Mouse (Mus musculus) cerebellum, adult 11-12 months (tissue): Measurements from ENCODE around the gene 1700014D04Rik.
"Not testable (repeated sequence)": the region's sequence is repeated elsewhere in the genome, so short reads cannot be mapped to it uniquely, and the experiment has no call there.

Experiments used
- DNase-seq: peaks from one replicate; pipeline ENCODE4 v3.0.0; 2022

The 1700014D04Rik gene

DNA sequence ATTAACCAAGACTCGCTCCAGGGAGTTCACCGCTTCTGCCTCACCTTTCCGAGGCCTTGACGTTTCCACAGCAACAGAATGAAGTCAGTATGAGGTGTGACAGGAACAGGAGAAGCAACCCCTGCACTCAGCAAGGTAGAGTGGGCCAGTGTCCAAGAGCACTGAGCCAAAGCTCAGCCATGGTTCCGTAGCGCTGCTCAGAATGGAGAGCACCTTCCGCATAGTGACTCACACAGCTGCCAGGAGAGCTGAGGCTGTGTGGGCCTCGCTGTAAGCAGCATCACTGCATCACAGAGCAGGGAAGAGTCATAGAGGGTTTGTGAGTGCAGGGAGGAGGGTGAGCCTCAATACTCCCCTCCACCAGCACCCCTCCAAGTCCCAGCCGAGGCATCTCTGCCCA lies at the start of gene 1700014D04Rik:
Gene 1700014D04Rik, minus strand, starts transcription at position 42 of the 400 bp plus-strand sequence.
- no peak for DNase-seq

GRCm38 (mm10) chr13:59795807-59796465 lies 49.4 kb upstream of the 1700014D04Rik start:
- DNase-seq = no peak

GRCm38 (mm10) chr13:59794786-59795185 lies 48.2 kb upstream of the 1700014D04Rik start:
- DNase-seq = no peak

DNA sequence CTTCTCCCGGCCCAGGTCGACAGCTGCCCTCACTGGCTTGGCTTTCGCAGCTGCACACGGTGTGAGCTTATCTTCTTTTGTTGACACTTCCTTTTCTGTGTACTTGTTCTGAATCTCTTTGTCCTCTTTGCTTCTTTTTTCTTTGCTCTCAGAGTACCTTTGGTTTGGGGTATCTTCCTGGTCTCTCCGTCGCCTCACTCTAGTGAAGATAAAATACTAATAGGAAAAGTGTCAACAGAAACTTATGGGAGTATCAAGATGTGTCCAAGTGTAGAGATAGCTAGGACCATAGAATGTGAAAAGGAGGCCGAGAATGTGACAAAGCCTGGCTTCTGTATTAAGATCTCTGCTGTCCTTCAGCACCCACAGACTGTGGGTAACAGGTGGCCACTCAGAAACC lies 35.6 kb upstream of the 1700014D04Rik start, which contains the start of gene Gm49354:
Gene Gm49354, minus strand, starts transcription at position 101 of the 400 bp plus-strand sequence.
- DNase-seq = no peak

GRCm38 (mm10) chr13:59779744-59780264 lies 33.3 kb upstream of the 1700014D04Rik start:
- DNase-seq = not testable (repeated sequence)

- DNase-seq = no peak
Measured at GRCm38 (mm10) chr13:59779213-59779612, 32.7 kb upstream of the 1700014D04Rik start.

- DNase-seq = no peak
Measured at GRCm38 (mm10) chr13:59775168-59775567, 28.6 kb upstream of the 1700014D04Rik start.

- peak; percentile 50 for DNase-seq
Measured at GRCm38 (mm10) chr13:59771257-59771656, 24.7 kb upstream of the 1700014D04Rik start.

DNA sequence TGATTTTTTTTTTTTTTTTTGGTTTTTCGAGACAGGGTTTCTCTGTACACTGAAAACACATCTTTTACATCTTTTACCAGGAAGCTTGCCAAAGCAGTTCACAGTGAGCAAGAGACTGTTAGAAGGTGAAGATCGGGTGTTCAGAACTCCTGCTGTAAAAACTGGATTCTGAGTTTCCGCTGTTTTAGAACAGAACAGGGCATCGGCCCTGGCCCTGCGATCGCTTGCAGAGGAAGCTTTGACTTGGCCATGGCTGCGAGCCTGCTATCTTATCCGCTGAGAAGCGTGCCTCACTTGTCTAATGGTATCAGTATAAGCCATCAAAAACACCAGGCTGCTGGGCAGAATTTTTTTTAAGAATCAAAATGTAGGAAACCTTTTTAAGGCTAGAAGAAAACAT lies 24.3 kb upstream of the 1700014D04Rik start:
- DNase-seq = no peak

DNA sequence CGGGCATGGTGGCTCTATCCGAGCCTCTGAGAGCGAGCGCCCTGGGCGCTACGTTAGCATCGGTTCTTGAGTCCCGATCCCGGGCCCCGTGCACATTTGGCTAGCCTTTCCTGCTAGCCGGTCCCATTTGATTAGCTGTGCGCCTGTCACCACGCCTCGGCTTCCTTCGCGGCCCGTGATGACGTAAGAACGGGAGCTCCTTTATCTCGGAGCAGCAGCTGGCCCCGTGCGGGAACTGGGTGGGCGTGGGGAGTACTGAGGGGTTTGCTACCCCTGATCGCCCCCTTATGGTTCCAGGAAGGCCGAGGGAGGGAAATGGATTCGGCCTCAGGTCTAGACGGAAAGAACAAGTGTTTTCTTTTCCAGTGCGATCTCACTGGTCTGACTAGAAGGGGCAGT lies 23.6 kb upstream of the 1700014D04Rik start:
- peak; percentile 86 for DNase-seq

DNA sequence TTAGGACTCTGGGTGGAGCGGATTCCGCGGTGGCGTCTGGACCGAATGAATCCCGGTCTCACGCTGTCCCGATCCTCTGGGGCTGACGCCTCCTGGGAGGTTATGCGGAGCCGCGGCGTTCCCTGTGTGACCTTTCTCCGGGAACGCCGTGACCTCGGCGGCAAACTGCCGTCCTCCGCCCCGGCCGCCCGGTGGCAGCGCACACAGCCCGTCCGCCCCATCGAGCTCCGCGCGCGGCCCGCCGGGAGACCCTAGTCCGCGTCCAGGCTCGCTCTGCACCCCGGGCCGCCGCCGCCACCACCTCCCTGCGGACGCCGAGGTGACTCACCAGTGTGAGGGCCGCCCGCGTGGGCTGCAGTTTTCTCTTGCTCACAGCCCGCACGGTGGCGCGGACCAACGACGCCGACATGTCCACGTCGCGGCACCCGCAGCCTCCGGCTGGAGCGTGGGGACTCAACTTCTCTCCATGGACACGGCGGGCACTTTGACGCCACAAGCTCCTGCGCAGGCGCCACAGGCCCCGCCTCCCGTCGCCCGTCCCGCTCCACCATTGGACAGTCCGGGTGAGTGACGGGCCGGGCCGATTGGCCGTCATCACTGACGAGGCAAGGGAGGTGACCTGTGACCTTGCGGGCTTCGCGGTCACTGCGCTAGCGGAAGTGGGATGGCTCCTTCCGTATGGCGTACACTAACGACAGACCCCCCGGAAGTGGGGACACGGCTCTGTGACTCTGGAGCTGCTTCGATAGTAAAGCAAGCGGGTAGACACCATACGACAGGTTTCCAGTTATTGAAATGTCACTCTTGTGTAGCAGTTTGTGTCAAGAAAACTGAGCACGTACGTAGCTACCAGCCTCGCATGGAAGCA lies 23.0 kb upstream of the 1700014D04Rik start, which contains the start of gene Isca1:
Gene Isca1, minus strand, starts transcription at position 515 of the 868 bp plus-strand sequence.
- peak; percentile 99 for DNase-seq

DNA sequence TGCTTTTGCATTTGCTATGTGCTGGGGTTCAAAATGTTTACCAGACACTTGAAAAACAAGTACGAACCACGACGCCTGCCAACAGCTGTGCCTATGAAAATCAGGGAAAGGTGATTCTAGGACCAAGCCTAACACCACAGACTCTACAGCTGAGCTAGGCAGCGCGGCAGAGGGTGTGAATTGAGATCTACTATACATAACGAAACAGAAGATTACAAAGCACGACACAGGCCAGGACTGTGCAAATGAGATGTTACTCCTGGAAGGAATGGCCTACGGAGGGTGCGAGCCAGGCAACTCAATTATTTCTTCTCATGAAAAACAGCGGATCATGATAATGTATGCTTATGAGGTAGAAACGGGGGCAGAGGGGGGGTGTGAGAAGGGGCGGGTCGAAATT lies 22.0 kb upstream of the 1700014D04Rik start:
- DNase-seq = peak; percentile 45

DNA sequence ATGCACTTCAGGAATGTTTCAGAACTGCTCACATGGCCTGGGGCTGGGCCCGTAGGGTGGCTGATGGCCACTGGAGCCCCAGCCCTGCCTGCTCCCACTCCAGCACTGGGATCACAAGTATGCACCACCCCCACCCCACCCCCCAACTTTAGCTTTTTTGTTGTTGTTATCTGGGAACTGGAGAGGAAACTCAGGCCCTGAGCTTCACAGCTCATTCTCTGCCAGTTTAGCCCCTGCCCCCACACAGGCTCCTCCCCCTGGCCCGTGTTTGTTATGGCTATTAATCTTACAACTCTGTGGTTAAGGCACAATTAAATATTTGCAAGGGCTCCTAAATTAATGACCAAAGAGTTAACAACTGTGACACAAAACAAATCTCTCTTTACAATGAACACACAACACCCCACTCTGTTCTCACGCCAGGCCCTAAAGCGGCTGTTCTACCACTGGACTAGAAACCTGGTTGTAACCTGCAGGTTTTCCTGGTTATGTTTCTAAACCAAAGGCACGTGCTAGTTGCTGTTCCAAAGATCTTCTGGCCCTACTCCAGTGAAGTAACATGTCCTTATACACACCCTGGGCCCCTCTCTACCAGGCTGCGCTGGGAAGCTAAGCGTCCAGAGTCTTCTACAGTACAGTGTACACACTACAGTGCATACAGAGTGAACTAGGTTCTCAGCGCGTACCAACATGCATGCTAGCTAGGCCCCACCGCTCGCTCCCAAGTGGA lies 20.4 kb upstream of the 1700014D04Rik start:
- no peak for DNase-seq

- DNase-seq = no peak
Measured at GRCm38 (mm10) chr13:59762791-59763190, 16.2 kb upstream of the 1700014D04Rik start.

GRCm38 (mm10) chr13:59756906-59757305 lies 10.4 kb upstream of the 1700014D04Rik start:
- no peak for DNase-seq

- DNase-seq = no peak
Measured at GRCm38 (mm10) chr13:59750310-59750709, 3.8 kb upstream of the 1700014D04Rik start.

- no peak for DNase-seq
Measured at GRCm38 (mm10) chr13:59746164-59746563, 388 bp downstream of the 1700014D04Rik start.

DNA sequence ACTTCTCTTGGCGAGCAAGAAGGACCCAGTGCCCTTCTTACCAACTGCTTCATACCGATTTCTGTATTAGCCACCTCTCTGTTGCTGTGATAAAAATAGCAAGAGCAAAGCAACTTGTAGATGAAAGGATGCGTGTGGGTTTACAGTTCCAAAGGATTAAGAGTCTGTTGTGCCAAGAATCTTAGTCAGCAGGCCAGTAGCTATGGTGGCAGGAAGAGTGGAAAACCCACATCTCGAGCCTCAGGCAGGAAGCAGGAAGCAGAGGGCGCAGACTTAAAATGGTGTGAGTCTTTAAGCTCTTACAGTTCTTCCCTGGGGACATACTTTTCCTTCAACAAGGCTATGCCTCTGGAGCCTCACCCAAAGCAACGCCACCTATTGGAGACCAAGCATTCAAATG lies 1.1 kb downstream of the 1700014D04Rik start:
- no peak for DNase-seq

GRCm38 (mm10) chr13:59741697-59742096 lies 4.9 kb downstream of the 1700014D04Rik start:
- DNase-seq = no peak

GRCm38 (mm10) chr13:59741096-59741495 lies 5.5 kb downstream of the 1700014D04Rik start:
- no peak for DNase-seq

DNA sequence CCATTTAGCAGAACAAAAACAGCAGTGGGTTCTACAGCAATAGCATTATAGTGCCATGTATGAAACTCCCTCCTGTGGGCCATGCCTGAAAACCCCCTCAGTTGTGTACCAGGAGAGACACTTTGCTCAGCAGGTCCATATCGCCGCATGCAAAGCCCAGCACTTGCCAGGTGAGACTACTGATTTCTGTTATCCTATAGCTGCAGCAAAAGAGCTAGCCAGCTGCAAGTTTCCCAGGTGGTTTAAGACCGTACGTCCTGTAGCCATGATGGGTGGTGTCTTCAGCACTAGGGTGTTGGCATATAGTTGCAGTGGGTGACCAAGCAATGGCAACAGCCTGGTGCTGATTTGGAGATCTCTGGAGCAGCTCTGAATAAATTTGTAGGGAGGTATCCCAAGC lies 7.2 kb downstream of the 1700014D04Rik start:
- no peak for DNase-seq

- DNase-seq = no peak
Measured at GRCm38 (mm10) chr13:59738455-59738854, 8.1 kb downstream of the 1700014D04Rik start.

GRCm38 (mm10) chr13:59735190-59735589 lies 11.4 kb downstream of the 1700014D04Rik start:
- no peak for DNase-seq
